Mouse (Mus musculus) heart, embryonic 12.5 days (tissue): ENCODE results near the gene Zfp740. TPM values are rescaled to one million over a fixed set of nuclear protein-coding genes. Genes with fewer than 3 reads are reported as not detected.

Experiments used
- ATAC-seq: fragments of 200-750 bp; cut with Nextera tagmentation; 2 replicates; pipeline ENCODE4 v1.8.0; 2017; ENCODE audit warnings: moderate TSS enrichment, moderate library complexity; ENCODE audit not compliant: insufficient number of reproducible peaks, low FRiP score
- H3K27ac ChIP-seq: fragments of 300-500 bp; sonication (generic); 2 replicates; pipeline ENCODE4 v1.5.1; 2016; ENCODE audit warnings: mild to moderate bottlenecking, moderate library complexity; ENCODE audit not compliant: poor library complexity, severe bottlenecking
- H3K27me3 ChIP-seq: fragments of 300-500 bp; sonication (generic); replicated peaks from 2 replicates; pipeline ENCODE4 v1.6.1; 2016; ENCODE audit warnings: mild to moderate bottlenecking, moderate library complexity
- H3K36me3 ChIP-seq: fragments of 300-500 bp; sonication (generic); 2 replicates; pipeline ENCODE4 v1.6.1; 2016; ENCODE audit warnings: mild to moderate bottlenecking, moderate library complexity
- H3K4me1 ChIP-seq: fragments of 300-500 bp; sonication (generic); replicated peaks from 2 replicates; pipeline ENCODE4 v1.6.1; 2016; ENCODE audit warnings: mild to moderate bottlenecking
- H3K4me2 ChIP-seq: fragments of 300-500 bp; sonication (generic); 2 replicates; pipeline ENCODE4 v1.6.1; 2016; ENCODE audit warnings: mild to moderate bottlenecking, moderate library complexity
- H3K4me3 ChIP-seq: fragments of 300-500 bp; sonication (generic); 2 replicates; pipeline ENCODE4 v1.5.1; 2016; ENCODE audit warnings: mild to moderate bottlenecking
- H3K9ac ChIP-seq: fragments of 300-500 bp; sonication (generic); 2 replicates; pipeline ENCODE4 v1.6.1; 2016; ENCODE audit warnings: mild to moderate bottlenecking, moderate library complexity
- H3K9me3 ChIP-seq: fragments of 300-500 bp; sonication (generic); replicated peaks from 2 replicates; pipeline ENCODE4 v1.6.1; 2016; ENCODE audit warnings: mild to moderate bottlenecking, moderate library complexity
- WGBS: fragments of 180-500 bp; shearing (Covaris S2); methylation state at CpG from one replicate; pipeline ENCODE4 v1.1.7; 2016; 5-methylcytosine and 5-hydroxymethylcytosine counted together
- polyA plus RNA-seq: library from polyadenylated mRNA; unstranded; fragments of >200 nt; fragmentation: Nextera tagmentation; extraction: Ambion mirVana; gene quantifications from 2 replicates; pipeline ENCODE4 v1.2.1, GENCODE M21; 2016

Zfp740 gene
- polyA plus RNA-seq, 1 experiment from 2014 or later = 48.6 TPM

DNA sequence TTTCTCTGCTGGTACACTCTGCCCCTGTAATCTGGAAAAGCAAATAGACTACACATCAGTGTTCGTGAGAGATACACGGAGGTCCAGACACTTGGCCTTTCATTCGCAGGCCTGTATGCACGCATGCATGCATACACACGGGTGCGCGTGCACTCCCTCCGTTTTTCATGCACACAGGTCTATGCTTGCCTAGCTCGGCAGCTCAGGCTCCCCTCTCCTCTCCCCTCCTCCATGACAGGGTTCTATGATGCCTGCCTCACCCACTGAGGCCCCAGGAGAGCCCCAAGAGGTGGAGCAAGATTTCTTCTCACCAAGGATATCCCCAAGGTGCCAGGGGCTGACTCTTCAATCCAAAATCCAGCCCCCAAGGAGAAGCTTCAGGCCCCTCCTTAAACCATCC, 46.9 kb downstream of the Zfp740 start:
- no peaks in the 10 kb centered on the region for H3K9me3 ChIP-seq
- no peak for ATAC-seq
- peak overlapping the region; percentile 94 for H3K27ac ChIP-seq
- peaks cover 62% of the 10 kb centered on the region for H3K27me3 ChIP-seq
- H3K4me3 ChIP-seq = 0 out of 2 replicates have a peak overlapping the region, but pooled peaks have one; percentile 21
- H3K4me1 ChIP-seq = peaks cover 46% of the 10 kb centered on the region
- peak overlapping the region; percentile 98 for H3K4me2 ChIP-seq
- WGBS = 48% methylated on average over 9 of the region's 9 CpGs
- no peaks in the 10 kb centered on the region for H3K36me3 ChIP-seq
- peak overlapping the region; percentile 53; the same call in 1 of the 2 replicates for H3K9ac ChIP-seq

DNA sequence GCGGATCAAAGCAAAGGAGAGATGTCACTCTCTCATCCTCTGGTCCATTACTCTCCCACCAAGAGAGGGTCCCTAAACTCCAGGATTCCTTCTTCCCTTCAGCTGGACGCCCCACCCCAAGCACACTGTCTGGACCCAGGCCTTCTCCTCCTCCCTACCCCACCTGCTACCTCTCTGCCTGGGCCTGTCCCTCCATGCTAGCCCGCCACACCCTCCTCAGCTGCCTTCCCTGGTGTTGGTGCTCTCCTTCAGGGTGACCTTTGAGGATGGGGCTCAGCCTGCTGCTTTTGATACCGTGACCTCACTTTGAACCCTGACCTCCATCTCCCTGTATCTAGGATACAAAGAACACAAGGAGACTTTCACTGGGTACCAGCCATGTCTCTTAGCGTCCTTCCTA, 47.5 kb downstream of the Zfp740 start:
- ATAC-seq = no peak
- H3K36me3 ChIP-seq = no peaks in the 10 kb centered on the region
- 0 out of 2 replicates have a peak overlapping the region, but pooled peaks have one; percentile 32 for H3K9ac ChIP-seq
- H3K4me1 ChIP-seq = peaks cover 41% of the 10 kb centered on the region
- 0 out of 2 replicates have a peak overlapping the region, but pooled peaks have one; percentile 9 for H3K27ac ChIP-seq
- H3K27me3 ChIP-seq = peaks cover 67% of the 10 kb centered on the region
- H3K4me3 ChIP-seq = no peak overlapping the region
- no peak overlapping the region for H3K4me2 ChIP-seq
- 73% methylated on average over 5 of the region's 5 CpGs for WGBS
- no peaks in the 10 kb centered on the region for H3K9me3 ChIP-seq

- Histone ChIP-seq H3K27me3 (peaks cover 83% of the 10 kb centered on the region), H3K27ac (no peak overlapping the region; the same call in 1 of the 2 replicates), H3K4me2 (peak overlapping the region; percentile 87), H3K36me3 (no peaks in the 10 kb centered on the region), H3K9ac (no peak overlapping the region), H3K4me1 (peaks cover 22% of the 10 kb centered on the region), H3K9me3 (no peaks in the 10 kb centered on the region), H3K4me3 (peak overlapping the region; percentile 64)
- WGBS = 34% methylated on average over 14 of the region's 14 CpGs
- ATAC-seq = peak; percentile 16; the same call in 1 of the 2 replicates
Measured at GRCm38 (mm10) chr15:102255547-102256255, 52.7 kb downstream of the Zfp740 start.

- peak overlapping the region; percentile 28 for H3K27ac ChIP-seq
- H3K9me3 ChIP-seq = no peaks in the 10 kb centered on the region
- no peaks in the 10 kb centered on the region for H3K36me3 ChIP-seq
- peak overlapping the region; percentile 64 for H3K4me3 ChIP-seq
- H3K4me2 ChIP-seq = peak overlapping the region; percentile 87
- no peak for ATAC-seq
- H3K4me1 ChIP-seq = peaks cover 22% of the 10 kb centered on the region
- H3K9ac ChIP-seq = peak overlapping the region; percentile 78
- H3K27me3 ChIP-seq = peaks cover 77% of the 10 kb centered on the region
- WGBS = 9% methylated on average over 22 of the region's 22 CpGs
Measured at GRCm38 (mm10) chr15:102256431-102257201, 53.6 kb downstream of the Zfp740 start.

- peak; percentile 29 for ATAC-seq
- peak within 1 kb of the TSS; percentile 78 for H3K9ac ChIP-seq
- H3K36me3 ChIP-seq = no peaks in the 10 kb centered on the region
- peaks cover 22% of the 10 kb centered on the region for H3K4me1 ChIP-seq
- peak within 1 kb of the TSS; percentile 64 for H3K4me3 ChIP-seq
- WGBS = 1% methylated on average over 44 of the region's 46 CpGs
- H3K27ac ChIP-seq = peak within 1 kb of the TSS; percentile 28
- peaks cover 78% of the 10 kb centered on the region for H3K27me3 ChIP-seq
- H3K9me3 ChIP-seq = no peaks in the 10 kb centered on the region
- peak within 1 kb of the TSS; percentile 87 for H3K4me2 ChIP-seq
Measured at GRCm38 (mm10) chr15:102257202-102258075, 54.4 kb downstream of the Zfp740 start, which contains the start of gene Rarg. Gene Rarg (minus strand): TSS chr15:102257517.

- peaks cover 81% of the 10 kb centered on the region for H3K27me3 ChIP-seq
- no peaks in the 10 kb centered on the region for H3K9me3 ChIP-seq
- H3K4me3 ChIP-seq = peak overlapping the region; percentile 64
- 3% methylated on average over 12 of the region's 12 CpGs for WGBS
- H3K4me1 ChIP-seq = peaks cover 22% of the 10 kb centered on the region
- H3K36me3 ChIP-seq = no peaks in the 10 kb centered on the region
- H3K9ac ChIP-seq = no peak overlapping the region
- peak overlapping the region; percentile 87 for H3K4me2 ChIP-seq
- H3K27ac ChIP-seq = peak overlapping the region; percentile 28; the same call in 1 of the 2 replicates
- no peak for ATAC-seq
Measured at GRCm38 (mm10) chr15:102258076-102258470, 55.0 kb downstream of the Zfp740 start.

DNA sequence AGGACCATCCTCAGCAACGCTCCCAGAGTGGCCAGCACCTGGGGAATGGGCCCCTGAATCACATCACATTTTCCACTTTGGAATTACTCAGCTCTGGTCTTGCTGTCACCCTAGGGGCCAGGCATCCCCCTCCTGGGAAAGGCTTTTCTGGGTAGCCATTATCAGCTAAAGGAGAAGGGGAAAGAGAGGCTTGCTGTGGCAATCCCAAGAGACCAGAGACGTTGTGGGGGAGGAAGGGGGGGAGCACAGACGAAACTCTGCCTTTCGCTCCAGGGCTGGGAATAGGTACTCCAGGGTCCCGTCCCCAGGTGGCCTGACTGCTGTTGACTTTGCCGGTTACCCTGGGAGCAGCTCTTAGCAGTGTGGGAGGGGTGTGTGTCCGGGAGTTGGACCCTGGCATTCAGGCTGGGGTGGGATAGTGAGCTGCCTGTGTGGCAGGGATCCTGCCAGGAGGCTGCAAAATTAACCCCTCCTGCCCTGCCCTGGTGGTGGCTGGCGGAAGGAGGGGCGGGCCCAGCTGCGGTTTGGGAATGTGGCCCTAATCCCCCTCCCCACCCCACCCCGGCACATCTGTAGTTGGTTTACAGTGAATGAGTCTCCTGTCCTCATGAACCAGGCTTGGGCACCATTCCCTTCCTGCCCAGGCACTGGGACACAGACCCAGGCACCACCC, 55.7 kb downstream of the Zfp740 start:
- 0 out of 2 replicates have a peak overlapping the region, but pooled peaks have one; percentile 6 for H3K9ac ChIP-seq
- H3K27me3 ChIP-seq = peaks cover 84% of the 10 kb centered on the region
- H3K4me2 ChIP-seq = peak overlapping the region; percentile 87
- no peak for ATAC-seq
- peak overlapping the region; percentile 28; the same call in 1 of the 2 replicates for H3K27ac ChIP-seq
- 13% methylated on average over 11 of the region's 11 CpGs for WGBS
- H3K4me3 ChIP-seq = no peak overlapping the region
- no peaks in the 10 kb centered on the region for H3K9me3 ChIP-seq
- H3K36me3 ChIP-seq = no peaks in the 10 kb centered on the region
- H3K4me1 ChIP-seq = peaks cover 22% of the 10 kb centered on the region

- Histone ChIP-seq H3K27me3 (peaks cover 52% of the 10 kb centered on the region), H3K9me3 (no peaks in the 10 kb centered on the region), H3K4me1 (peaks cover 16% of the 10 kb centered on the region), H3K27ac (no peak overlapping the region), H3K4me3 (no peak overlapping the region), H3K4me2 (no peak overlapping the region), H3K9ac (no peak overlapping the region), H3K36me3 (no peaks in the 10 kb centered on the region)
- no peak for ATAC-seq
- WGBS = 39% methylated on average over 7 of the region's 7 CpGs
Measured at GRCm38 (mm10) chr15:102262582-102262981, 59.5 kb downstream of the Zfp740 start.

GRCm38 (mm10) chr15:102263037-102263436, 60.0 kb downstream of the Zfp740 start:
- Histone ChIP-seq H3K36me3 (no peaks in the 10 kb centered on the region), H3K27me3 (peaks cover 47% of the 10 kb centered on the region), H3K27ac (no peak overlapping the region), H3K4me3 (no peak overlapping the region), H3K9ac (no peak overlapping the region), H3K4me1 (peaks cover 12% of the 10 kb centered on the region), H3K4me2 (no peak overlapping the region), H3K9me3 (no peaks in the 10 kb centered on the region)
- no peak for ATAC-seq
- 70% methylated on average over 2 of the region's 2 CpGs for WGBS
